Mouse (Mus musculus) kidney, postnatal 0 days (tissue): ENCODE results near the gene Arpc1a. TPM values are rescaled to one million over a fixed set of nuclear protein-coding genes. Genes with fewer than 3 reads are reported as not detected.
"Not testable (repeated sequence)": the region's sequence is repeated elsewhere in the genome, so short reads cannot be mapped to it uniquely, and the experiment has no call there.

Experiments
- ATAC-seq: fragments of 200-750 bp; cut with Nextera tagmentation; replicated peaks from 2 replicates; pipeline ENCODE4 v1.8.0; 2017; ENCODE audit warnings: low read depth, moderate number of reproducible peaks, moderate TSS enrichment, moderate library complexity; ENCODE audit not compliant: low FRiP score
- DNase-seq: peaks from one replicate; pipeline ENCODE4 v3.0.0-alpha.2; 2016; ENCODE audit warnings: low spot score
- H3K27ac ChIP-seq: fragments of 300-500 bp; sonication (generic); 2 replicates; pipeline ENCODE4 v1.5.1; 2014; ENCODE audit warnings: mild to moderate bottlenecking
- H3K27me3 ChIP-seq: fragments of 300-500 bp; sonication (generic); 2 replicates; pipeline ENCODE4 v1.6.1; 2014; ENCODE audit warnings: low read length, mixed read lengths; ENCODE audit not compliant: insufficient read depth
- H3K36me3 ChIP-seq: fragments of 300-500 bp; sonication (generic); 2 replicates; pipeline ENCODE4 v1.6.1; 2014; ENCODE audit warnings: low read length, mixed read lengths; ENCODE audit not compliant: insufficient read depth
- H3K4me1 ChIP-seq: fragments of 300-500 bp; sonication (generic); replicated peaks from 2 replicates; pipeline ENCODE4 v1.6.1; 2014; ENCODE audit warnings: antibody characterized with exemption, low read length, mixed read lengths; ENCODE audit not compliant: insufficient read depth
- H3K4me2 ChIP-seq: fragments of 300-500 bp; sonication (generic); 2 replicates; pipeline ENCODE4 v1.6.1; 2014; ENCODE audit warnings: mild to moderate bottlenecking, low read length, moderate library complexity, mixed read lengths
- H3K4me3 ChIP-seq: fragments of 300-500 bp; sonication (generic); replicated peaks from 2 replicates; pipeline ENCODE4 v1.5.1; 2014; ENCODE audit warnings: low read depth, low read length
- H3K9ac ChIP-seq: fragments of 300-500 bp; sonication (generic); 2 replicates; pipeline ENCODE4 v1.6.1; 2014; ENCODE audit warnings: low read depth, low read length
- H3K9me3 ChIP-seq: fragments of 300-500 bp; sonication (generic); replicated peaks from 2 replicates; pipeline ENCODE4 v1.6.1; 2016; ENCODE audit warnings: low read length, inconsistent platforms, mixed read lengths
- CTCF ChIP-seq: IDR thresholded peaks from 2 replicates; pipeline ENCODE4 v1.5.1; 2016; ENCODE audit warnings: antibody characterized with exemption, low read depth, mild to moderate bottlenecking, moderate library complexity
- WGBS: fragments of 180-500 bp; shearing (Covaris S2); extraction: QIAGEN DNeasy Blood & Tissue Kit; methylation state at CpG from one replicate; pipeline ENCODE4 v1.1.7; 2014; 5-methylcytosine and 5-hydroxymethylcytosine counted together
- polyA plus RNA-seq: library from polyadenylated mRNA; unstranded; fragments of >200 nt; fragmentation: Nextera tagmentation; extraction: Ambion mirVana; gene quantifications from 2 replicates; pipeline ENCODE4 v1.2.1, GENCODE M21; 2015

Gene Arpc1a
- polyA plus RNA-seq, result 145 and 156 TPM in 2 replicates

GRCm38 (mm10) chr5:145083632-145084451, at the start of gene Arpc1a, which contains the start of gene Kpna7:
Gene Arpc1a, plus strand, starts transcription at chr5:145083830.
Gene Kpna7, minus strand, starts transcription at chr5:145084030.
- H3K27me3 ChIP-seq, result no peaks in the 10 kb centered on the region
- no peak for TF ChIP-seq CTCF
- H3K4me1 ChIP-seq, result peaks cover 8% of the 10 kb centered on the region; the same call in 1 of the 2 replicates
- DNase-seq, result peak; percentile 97
- under 1% methylated on average over 49 of the region's 54 CpGs for WGBS
- H3K27ac ChIP-seq, result peak within 1 kb of the TSS; percentile 80
- peak within 1 kb of the TSS; percentile 85 for H3K4me3 ChIP-seq
- H3K9me3 ChIP-seq, result no peaks in the 10 kb centered on the region; the same call in 1 of the 2 replicates
- no peaks in the 10 kb centered on the region for H3K36me3 ChIP-seq
- peak; percentile 96 for ATAC-seq
- peak within 1 kb of the TSS; percentile 93 for H3K9ac ChIP-seq
- peak within 1 kb of the TSS; percentile 91 for H3K4me2 ChIP-seq

GRCm38 (mm10) chr5:145041628-145042027, 42.0 kb upstream of the Arpc1a start:
- TF ChIP-seq CTCF, result peak; percentile 53
- DNase-seq, result no peak

GRCm38 (mm10) chr5:145042690-145043089, 40.9 kb upstream of the Arpc1a start, which contains the start of gene 1700018F24Rik:
Gene 1700018F24Rik, plus strand, starts transcription at chr5:145042990.
- H3K4me2 ChIP-seq, H3K4me3 ChIP-seq, H3K9me3 ChIP-seq, H3K27ac ChIP-seq, H3K4me1 ChIP-seq, H3K9ac ChIP-seq, H3K27me3 ChIP-seq, DNase-seq, ATAC-seq, H3K36me3 ChIP-seq: not testable (repeated sequence)
- 26% methylated on average over 3 of the region's 3 CpGs for WGBS

More at GRCm38 (mm10) chr5:145041628-145042027, 42.0 kb upstream of the Arpc1a start:
- Histone ChIP-seq H3K4me2 (no peak overlapping the region), H3K36me3 (no peaks in the 10 kb centered on the region), H3K4me1 (no peaks in the 10 kb centered on the region), H3K9me3 (no peaks in the 10 kb centered on the region), H3K27ac (no peak overlapping the region), H3K4me3 (no peak overlapping the region), H3K27me3 (no peaks in the 10 kb centered on the region), H3K9ac (no peak overlapping the region)
- no peak for ATAC-seq
- WGBS, result 41% methylated on average over 4 of the region's 4 CpGs

- H3K27me3 ChIP-seq, H3K36me3 ChIP-seq, H3K9ac ChIP-seq, H3K4me3 ChIP-seq, H3K4me1 ChIP-seq, ATAC-seq, H3K27ac ChIP-seq, DNase-seq, H3K4me2 ChIP-seq, H3K9me3 ChIP-seq: not testable (repeated sequence)
- WGBS, result 86% methylated on average over 3 of the region's 3 CpGs
These were observed 29.4 kb upstream of the Arpc1a start for GRCm38 (mm10) chr5:145054187-145054586.

GRCm38 (mm10) chr5:145057907-145058306, 25.7 kb upstream of the Arpc1a start:
- Histone ChIP-seq H3K4me1 (no peaks in the 10 kb centered on the region), H3K27ac (no peak overlapping the region), H3K9ac (no peak overlapping the region), H3K36me3 (no peaks in the 10 kb centered on the region), H3K4me2 (no peak overlapping the region), H3K27me3 (no peaks in the 10 kb centered on the region), H3K4me3 (no peak overlapping the region), H3K9me3 (no peaks in the 10 kb centered on the region)
- DNase-seq (no peak), ATAC-seq (no peak)
- TF ChIP-seq CTCF, result no peak
- WGBS, result 85% methylated on average over 8 of the region's 8 CpGs

GRCm38 (mm10) chr5:145058722-145059121, 24.9 kb upstream of the Arpc1a start:
- H3K36me3 ChIP-seq, result no peaks in the 10 kb centered on the region
- 92% methylated on average over 7 of the region's 7 CpGs for WGBS
- no peaks in the 10 kb centered on the region for H3K9me3 ChIP-seq
- no peak overlapping the region for H3K27ac ChIP-seq
- DNase-seq (no peak), ATAC-seq (no peak)
- no peak overlapping the region for H3K4me3 ChIP-seq
- H3K4me2 ChIP-seq, result no peak overlapping the region
- TF ChIP-seq CTCF, result no peak
- no peaks in the 10 kb centered on the region for H3K27me3 ChIP-seq
- H3K4me1 ChIP-seq, result no peaks in the 10 kb centered on the region
- no peak overlapping the region for H3K9ac ChIP-seq
